Mouse (Mus musculus) lung, adult 10 weeks (tissue): ENCODE data around the gene Olfr1462. TPM values are rescaled to one million over a fixed set of nuclear protein-coding genes. Genes with fewer than 3 reads are reported as not detected.

Source experiments
- polyA plus RNA-seq: library from polyadenylated mRNA; stranded (reverse); fragments of 350-450 nt; fragmentation: Illumina TruSeq; extraction: RNeasy Lipid Tissue Mini Kit (QIAGEN cat#74804); gene quantifications from one replicate; pipeline ENCODE4 v1.2.3, GENCODE M21; 2014; ENCODE audit warnings: low read depth, low replicate concordance; ENCODE audit not compliant: insufficient read depth

The Olfr1462 gene
- polyA plus RNA-seq: not detected

GRCm38 (mm10) chr19:13185434-13185833 is at the start of gene Olfr1462:
Gene Olfr1462, plus strand, starts transcription at chr19:13185734.

DNA sequence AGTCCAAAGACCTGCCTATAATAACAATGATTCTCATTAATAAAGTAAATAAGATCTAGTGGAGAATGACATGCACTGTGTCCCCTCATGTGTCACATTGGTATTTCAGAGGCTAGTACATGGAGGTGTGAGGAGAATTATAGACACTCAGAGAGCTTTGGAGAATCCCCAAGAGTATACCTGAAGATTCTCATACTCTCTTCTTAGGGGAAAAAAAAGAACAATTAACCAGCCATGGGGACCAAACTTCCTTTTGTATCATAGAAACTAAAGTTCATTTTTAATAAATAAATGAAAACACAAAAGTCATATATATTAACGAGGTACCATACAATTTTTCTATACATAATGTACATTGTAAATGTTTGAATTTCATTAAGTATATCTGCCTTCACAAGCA is 36.1 kb upstream of the Olfr1462 start, which contains the start of gene Olfr1459:
TSS of gene Olfr1459 (minus strand) at position 101 of the 400 bp plus-strand sequence.

DNA sequence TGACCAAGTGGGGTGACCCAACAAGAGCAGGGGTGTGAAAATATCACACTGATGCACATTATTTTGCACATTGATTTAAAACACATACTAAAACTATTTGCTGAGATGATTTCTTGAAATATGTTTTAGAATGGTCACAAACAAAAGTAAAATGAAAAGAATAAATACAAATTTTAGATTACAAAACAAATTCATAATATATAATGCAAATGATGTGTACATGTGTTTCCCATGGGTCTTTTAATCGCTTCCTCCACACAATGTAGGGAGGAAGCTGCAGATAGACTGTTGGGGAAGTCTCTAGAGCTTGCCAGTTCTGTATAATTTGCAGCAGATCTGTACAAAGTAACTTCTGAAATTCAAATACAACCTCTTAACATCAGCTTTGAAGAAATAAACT is 22.8 kb upstream of the Olfr1462 start, which contains the start of gene Olfr1461:
TSS of gene Olfr1461 (plus strand) at position 301 of the 400 bp plus-strand sequence.

GRCm38 (mm10) chr19:13231028-13231427 is 45.5 kb downstream of the Olfr1462 start, which contains the start of gene Olfr1463:
Gene Olfr1463, plus strand, starts transcription at chr19:13231328.

Other genes starting within 250 kb of the Olfr1462 start
- not detected for gene Olfr1450, start 235.5 kb upstream of the Olfr1462 start, polyA plus RNA-seq
- not detected for gene Olfr1451, start 190.7 kb upstream of the Olfr1462 start, polyA plus RNA-seq
- not detected for gene Olfr1453, start 157.4 kb upstream of the Olfr1462 start, polyA plus RNA-seq
- not detected for gene Olfr1454, start 125.1 kb upstream of the Olfr1462 start, polyA plus RNA-seq
- gene Olfr1457, start 87.8 kb upstream of the Olfr1462 start, polyA plus RNA-seq: not detected
- gene Olfr1458, start 79.0 kb upstream of the Olfr1462 start, polyA plus RNA-seq: not detected
- not detected for gene Olfr1459, start 36.2 kb upstream of the Olfr1462 start, polyA plus RNA-seq
- not detected for gene Olfr1461, start 22.7 kb upstream of the Olfr1462 start, polyA plus RNA-seq
- not detected for gene Olfr1463, start 45.6 kb downstream of the Olfr1462 start, polyA plus RNA-seq
- not detected for gene Olfr1465, start 129.8 kb downstream of the Olfr1462 start, polyA plus RNA-seq
- not detected for gene Olfr1466, start 153.1 kb downstream of the Olfr1462 start, polyA plus RNA-seq
- not detected for gene Olfr1467, start 176.5 kb downstream of the Olfr1462 start, polyA plus RNA-seq
- gene Olfr1469, start 222.1 kb downstream of the Olfr1462 start, polyA plus RNA-seq: not detected